Mouse (Mus musculus) liver, embryonic 15.5 days (tissue): ENCODE results near the gene Exoc3l. TPM values are rescaled to one million over a fixed set of nuclear protein-coding genes. Genes with fewer than 3 reads are reported as not detected.
A peak's percentile ranks its signal among the peaks of the same experiment; 100 is the strongest.

ENCODE experiments used
- ATAC-seq: fragments of 200-750 bp; cut with Nextera tagmentation; 2 replicates; pipeline ENCODE4 v1.8.0; 2017; ENCODE audit warnings: moderate number of reproducible peaks, mild to moderate bottlenecking, moderate library complexity; ENCODE audit not compliant: insufficient read depth
- H3K27ac ChIP-seq: fragments of 300-500 bp; sonication (generic); replicated peaks from 2 replicates; pipeline ENCODE4 v1.5.1; 2015; ENCODE audit warnings: mild to moderate bottlenecking, inconsistent platforms
- H3K27me3 ChIP-seq: fragments of 300-500 bp; sonication (generic); 2 replicates; pipeline ENCODE4 v1.6.1; 2015; ENCODE audit warnings: mild to moderate bottlenecking, inconsistent platforms
- H3K36me3 ChIP-seq: fragments of 300-500 bp; sonication (generic); replicated peaks from 2 replicates; pipeline ENCODE4 v1.6.1; 2015; ENCODE audit warnings: moderate library complexity, mild to moderate bottlenecking, inconsistent platforms
- H3K4me1 ChIP-seq: fragments of 300-500 bp; sonication (generic); replicated peaks from 2 replicates; pipeline ENCODE4 v1.6.1; 2015; ENCODE audit warnings: inconsistent platforms
- H3K4me2 ChIP-seq: fragments of 300-500 bp; sonication (generic); 2 replicates; pipeline ENCODE4 v1.6.1; 2015; ENCODE audit warnings: moderate library complexity, mild to moderate bottlenecking, inconsistent platforms
- H3K4me3 ChIP-seq: fragments of 300-500 bp; sonication (generic); replicated peaks from 2 replicates; pipeline ENCODE4 v1.5.1; 2015; ENCODE audit warnings: mild to moderate bottlenecking, inconsistent platforms
- H3K9ac ChIP-seq: fragments of 300-500 bp; sonication (generic); 2 replicates; pipeline ENCODE4 v1.6.1; 2015; ENCODE audit warnings: moderate library complexity, mild to moderate bottlenecking, inconsistent platforms
- H3K9me3 ChIP-seq: fragments of 300-500 bp; sonication (generic); replicated peaks from 2 replicates; pipeline ENCODE4 v1.6.1; 2016; ENCODE audit warnings: inconsistent platforms
- WGBS: fragments of 180-500 bp; shearing (Covaris S2); methylation state at CpG from one replicate; pipeline ENCODE4 v1.1.7; 2015; ENCODE audit warnings: mixed read lengths; ENCODE audit not compliant: insufficient replicate concordance; 5-methylcytosine and 5-hydroxymethylcytosine counted together
- polyA plus RNA-seq: library from polyadenylated mRNA; unstranded; fragments of >200 nt; fragmentation: Nextera tagmentation; extraction: Ambion mirVana; gene quantifications from 2 replicates; pipeline ENCODE4 v1.2.1, GENCODE M21; 2015

The Exoc3l gene
- polyA plus RNA-seq, 1 experiment from 2014 or later = 6.0 TPM

- Histone ChIP-seq H3K36me3 (peaks cover 100% of the 10 kb centered on the region), H3K4me3 (no peak overlapping the region), H3K27me3 (no peaks in the 10 kb centered on the region), H3K4me1 (peaks cover 51% of the 10 kb centered on the region), H3K4me2 (peak overlapping the region; percentile 54), H3K9me3 (no peaks in the 10 kb centered on the region), H3K9ac (peak overlapping the region; percentile 35; the same call in 1 of the 2 replicates), H3K27ac (peak overlapping the region; percentile 60)
- WGBS = 52% methylated on average over 8 of the region's 8 CpGs
- ATAC-seq = peak; percentile 60
Measured at GRCm38 (mm10) chr8:105312891-105313481, 17.1 kb upstream of the Exoc3l start.

DNA sequence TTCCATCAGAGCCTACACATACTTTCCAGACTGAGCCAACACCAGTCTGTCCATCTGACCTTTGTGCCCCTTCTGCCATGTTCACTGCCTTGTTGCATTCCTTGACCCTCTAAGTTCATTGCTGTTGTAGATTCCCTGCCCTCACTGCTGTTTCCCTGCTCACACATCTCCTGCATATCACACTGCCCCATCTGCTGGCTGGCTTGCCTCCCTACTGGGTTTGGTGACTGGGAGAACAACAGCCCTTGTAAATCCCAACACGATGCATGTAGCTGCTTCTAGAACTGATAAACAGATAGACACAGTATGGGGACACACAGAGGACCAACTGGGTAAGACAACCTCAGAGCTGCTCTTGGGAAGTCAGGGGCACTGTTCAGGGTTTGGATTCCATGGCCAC lies 15.8 kb upstream of the Exoc3l start:
- H3K27ac ChIP-seq = peak overlapping the region; percentile 60
- peaks cover 100% of the 10 kb centered on the region for H3K36me3 ChIP-seq
- no peak overlapping the region for H3K9ac ChIP-seq

DNA sequence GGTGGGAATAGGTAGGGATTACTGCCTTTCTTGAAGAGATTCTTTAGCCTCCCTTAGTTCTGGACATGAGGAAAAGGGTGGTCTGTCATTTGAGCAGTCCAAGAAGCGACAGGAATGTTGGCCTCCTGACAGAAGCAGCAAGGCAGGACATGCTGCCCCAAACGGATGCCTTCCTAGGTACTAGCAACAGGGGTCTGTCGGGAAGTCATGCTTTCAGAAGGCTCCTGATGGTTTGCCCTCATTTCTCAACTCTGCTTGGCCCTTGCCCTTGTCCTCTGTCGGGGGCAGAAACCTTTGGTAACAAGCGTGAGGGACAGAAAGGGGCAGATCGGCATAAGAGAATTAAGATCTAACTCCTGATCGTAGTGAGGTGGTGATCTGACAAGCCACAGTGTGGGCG lies 14.2 kb upstream of the Exoc3l start:
- no peaks in the 10 kb centered on the region for H3K9me3 ChIP-seq

More for the DNA sequence above, 15.8 kb upstream of the Exoc3l start:
- peak; percentile 52 for ATAC-seq
- Histone ChIP-seq H3K27me3 (no peaks in the 10 kb centered on the region), H3K9me3 (no peaks in the 10 kb centered on the region), H3K4me1 (peaks cover 43% of the 10 kb centered on the region), H3K4me3 (no peak overlapping the region), H3K4me2 (0 out of 2 replicates have a peak overlapping the region, but pooled peaks have one; percentile 0)
- 23% methylated on average over 1 of the region's 1 CpGs for WGBS

GRCm38 (mm10) chr8:105309142-105309847 lies 13.4 kb upstream of the Exoc3l start:
- WGBS = 83% methylated on average over 15 of the region's 15 CpGs
- Histone ChIP-seq H3K4me1 (peaks cover 55% of the 10 kb centered on the region), H3K9me3 (no peaks in the 10 kb centered on the region), H3K27ac (no peak overlapping the region), H3K9ac (no peak overlapping the region), H3K36me3 (peaks cover 100% of the 10 kb centered on the region), H3K27me3 (no peaks in the 10 kb centered on the region), H3K4me2 (no peak overlapping the region), H3K4me3 (no peak overlapping the region)
- no peak for ATAC-seq

More for the DNA sequence above, 14.2 kb upstream of the Exoc3l start:
- H3K27me3 ChIP-seq = no peaks in the 10 kb centered on the region
- H3K4me2 ChIP-seq = no peak overlapping the region
- H3K4me3 ChIP-seq = no peak overlapping the region
- no peak overlapping the region for H3K9ac ChIP-seq
- 84% methylated on average over 8 of the region's 8 CpGs for WGBS
- no peak overlapping the region for H3K27ac ChIP-seq
- no peak for ATAC-seq
- peaks cover 100% of the 10 kb centered on the region for H3K36me3 ChIP-seq
- peaks cover 55% of the 10 kb centered on the region for H3K4me1 ChIP-seq

- Histone ChIP-seq H3K4me2 (no peak overlapping the region), H3K4me1 (peaks cover 55% of the 10 kb centered on the region), H3K27me3 (no peaks in the 10 kb centered on the region)
Measured at GRCm38 (mm10) chr8:105308428-105308827, 12.5 kb upstream of the Exoc3l start.

DNA sequence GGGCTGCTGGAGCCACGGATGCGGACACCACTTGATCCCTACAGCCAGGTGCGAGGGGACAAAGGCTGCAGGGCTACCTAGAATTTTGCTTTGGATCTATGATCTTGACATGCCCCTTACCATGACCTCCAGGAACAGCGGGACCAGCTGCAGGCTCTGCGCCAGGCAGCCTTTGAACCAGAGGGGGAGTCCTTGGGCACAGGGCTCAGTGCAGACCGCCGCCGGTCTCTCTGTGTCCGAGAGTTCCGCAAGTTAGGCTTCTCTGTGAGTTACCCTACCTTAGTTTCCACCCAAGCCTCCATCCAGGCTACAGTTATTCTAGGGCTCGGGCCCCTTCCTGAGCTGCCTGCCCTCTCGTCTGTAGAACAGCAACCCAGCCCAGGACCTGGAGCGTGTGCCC lies 11.8 kb upstream of the Exoc3l start:
- WGBS = 91% methylated on average over 13 of the region's 13 CpGs
- Histone ChIP-seq H3K4me3 (no peak overlapping the region), H3K9ac (no peak overlapping the region), H3K4me2 (no peak overlapping the region), H3K27ac (no peak overlapping the region), H3K36me3 (peaks cover 100% of the 10 kb centered on the region), H3K9me3 (no peaks in the 10 kb centered on the region), H3K27me3 (no peaks in the 10 kb centered on the region), H3K4me1 (peaks cover 55% of the 10 kb centered on the region)
- ATAC-seq = no peak

More at GRCm38 (mm10) chr8:105308428-105308827, 12.5 kb upstream of the Exoc3l start:
- Histone ChIP-seq H3K27ac (no peak overlapping the region), H3K9ac (no peak overlapping the region), H3K36me3 (peaks cover 100% of the 10 kb centered on the region), H3K4me3 (no peak overlapping the region), H3K9me3 (no peaks in the 10 kb centered on the region)
- WGBS = 90% methylated on average over 10 of the region's 10 CpGs
- ATAC-seq = no peak

DNA sequence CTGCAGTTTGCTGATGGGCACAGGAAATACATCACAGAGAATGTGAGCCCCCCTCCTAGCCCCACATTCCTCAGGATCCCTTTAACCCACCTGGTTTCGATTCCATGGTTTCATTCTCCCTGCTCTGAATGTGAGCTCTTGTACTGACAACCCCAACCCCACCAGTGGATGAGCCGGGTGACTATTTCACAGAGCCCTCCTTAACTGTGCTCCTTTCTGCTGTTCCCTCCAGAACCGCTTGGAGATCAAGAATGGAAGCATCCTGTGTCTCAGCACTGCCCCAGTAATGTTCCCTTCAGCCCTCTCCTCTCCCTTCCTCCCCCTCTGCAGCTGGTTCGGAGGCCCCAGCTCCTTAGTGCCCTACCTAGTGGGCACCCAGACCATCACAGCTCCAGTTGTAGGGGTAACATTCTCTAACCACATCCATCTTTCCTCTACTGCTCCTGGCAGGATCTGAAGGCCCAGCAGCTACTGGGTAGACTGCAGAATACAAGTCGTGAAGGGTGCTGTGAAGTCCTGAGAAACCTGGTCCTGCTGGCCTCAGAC lies 10.3 kb upstream of the Exoc3l start:
- Histone ChIP-seq H3K4me2 (peak overlapping the region; percentile 80), H3K27ac (peak overlapping the region; percentile 98), H3K9ac (peak overlapping the region; percentile 33; the same call in 1 of the 2 replicates), H3K27me3 (no peaks in the 10 kb centered on the region), H3K9me3 (no peaks in the 10 kb centered on the region), H3K4me3 (peak overlapping the region; percentile 43), H3K4me1 (peaks cover 54% of the 10 kb centered on the region), H3K36me3 (peaks cover 100% of the 10 kb centered on the region)
- ATAC-seq = no peak
- WGBS = 75% methylated on average over 5 of the region's 5 CpGs

GRCm38 (mm10) chr8:105305211-105306145 lies 9.6 kb upstream of the Exoc3l start, which contains the start of gene Elmo3:
Gene Elmo3 (plus strand): TSS chr8:105305601.
- Histone ChIP-seq H3K4me2 (peak within 1 kb of the TSS; percentile 80), H3K27me3 (no peaks in the 10 kb centered on the region), H3K9me3 (no peaks in the 10 kb centered on the region), H3K9ac (peak within 1 kb of the TSS; percentile 33), H3K4me3 (peak within 1 kb of the TSS; percentile 43), H3K27ac (peak within 1 kb of the TSS; percentile 98), H3K4me1 (peaks cover 60% of the 10 kb centered on the region), H3K36me3 (peaks cover 100% of the 10 kb centered on the region)
- 11% methylated on average over 30 of the region's 30 CpGs for WGBS
- ATAC-seq = peak; percentile 70

DNA sequence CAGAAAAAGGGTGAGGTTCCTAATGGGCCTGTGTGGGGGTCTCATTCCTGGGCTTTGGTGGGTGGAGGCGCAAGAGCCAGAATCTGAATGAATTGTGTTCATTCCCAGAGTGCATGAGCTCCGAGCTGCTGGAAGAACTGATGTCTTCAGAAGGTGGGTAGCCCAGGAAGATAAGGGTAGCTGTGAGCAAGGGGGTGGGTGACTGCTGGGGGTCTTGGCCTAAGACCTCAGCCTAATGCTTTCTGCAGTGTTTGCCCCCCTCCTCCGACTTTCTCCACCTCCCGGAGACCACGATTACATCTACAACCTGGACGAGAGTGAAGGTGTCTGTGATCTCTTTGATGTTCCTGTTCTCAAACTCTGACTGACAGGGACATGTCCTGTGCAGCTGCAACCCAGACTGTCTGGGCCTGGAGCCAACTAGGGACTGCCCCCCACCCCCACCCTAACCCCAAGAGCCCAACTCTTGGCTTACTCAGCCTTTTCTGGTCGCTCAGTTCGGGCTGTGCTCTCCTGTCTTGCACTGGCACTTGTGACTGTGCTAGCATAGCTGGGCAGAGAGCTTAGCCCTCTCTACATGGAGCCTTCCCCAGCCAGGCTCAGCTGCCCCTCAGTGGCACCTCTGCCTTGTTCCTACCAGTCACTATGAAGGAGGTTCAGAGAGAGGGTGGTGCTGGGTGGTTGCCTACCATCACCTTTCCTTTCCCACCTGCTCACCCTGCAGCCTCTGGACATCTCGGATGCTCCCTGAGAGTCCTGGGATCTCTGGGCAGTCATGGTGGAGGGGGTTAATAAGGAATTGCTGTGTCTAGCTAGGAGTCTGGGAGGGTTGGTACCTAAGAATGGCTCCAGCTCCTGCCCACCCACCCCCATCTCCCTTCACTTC lies 8.7 kb upstream of the Exoc3l start:
- Histone ChIP-seq H3K9me3 (no peaks in the 10 kb centered on the region), H3K9ac (no peak overlapping the region), H3K36me3 (peaks cover 100% of the 10 kb centered on the region), H3K4me1 (peaks cover 66% of the 10 kb centered on the region), H3K4me2 (peak overlapping the region; percentile 80; the same call in 1 of the 2 replicates), H3K27ac (peak overlapping the region; percentile 98), H3K4me3 (no peak overlapping the region), H3K27me3 (no peaks in the 10 kb centered on the region)
- WGBS = 68% methylated on average over 9 of the region's 9 CpGs
- ATAC-seq = no peak

- peaks cover 98% of the 10 kb centered on the region for H3K36me3 ChIP-seq
- no peak for ATAC-seq
- peak overlapping the region; percentile 98 for H3K27ac ChIP-seq
- H3K9me3 ChIP-seq = no peaks in the 10 kb centered on the region
- peaks cover 71% of the 10 kb centered on the region for H3K4me1 ChIP-seq
- H3K4me3 ChIP-seq = no peak overlapping the region
- H3K4me2 ChIP-seq = peak overlapping the region; percentile 80; the same call in 1 of the 2 replicates
- WGBS = 85% methylated on average over 9 of the region's 9 CpGs
- H3K27me3 ChIP-seq = no peaks in the 10 kb centered on the region
- no peak overlapping the region for H3K9ac ChIP-seq
Measured at GRCm38 (mm10) chr8:105303874-105304273, 8.0 kb upstream of the Exoc3l start.
